Mouse (Mus musculus) monocyte, adult 5-6 weeks (primary cell): ENCODE measurements around the gene Olfr694. TPM values are rescaled to one million over a fixed set of nuclear protein-coding genes. Genes with fewer than 3 reads are reported as not detected.
A peak's percentile ranks its signal among the peaks of the same experiment; 100 is the strongest.
"Not testable (repeated sequence)": the region's sequence is repeated elsewhere in the genome, so short reads cannot be mapped to it uniquely, and the experiment has no call there.

Experiments used
- ATAC-seq: fragments of 153-309, 156-312 bp; replicated peaks from 2 replicates; pipeline ENCODE4 v1.8.0; 2017; ENCODE audit warnings: mild to moderate bottlenecking; ENCODE audit not compliant: low TSS enrichment, insufficient number of reproducible peaks, severe bottlenecking, poor library complexity, low FRiP score
- total RNA-seq: library from RNA; stranded (forward); fragments of 200-1000, 200-491, 200-594 nt; gene quantifications from 3 replicates; pipeline ENCODE4 v1.2.3, GENCODE M21; 2017

The Olfr694 gene
- total RNA-seq = not detected in 3 replicates

DNA sequence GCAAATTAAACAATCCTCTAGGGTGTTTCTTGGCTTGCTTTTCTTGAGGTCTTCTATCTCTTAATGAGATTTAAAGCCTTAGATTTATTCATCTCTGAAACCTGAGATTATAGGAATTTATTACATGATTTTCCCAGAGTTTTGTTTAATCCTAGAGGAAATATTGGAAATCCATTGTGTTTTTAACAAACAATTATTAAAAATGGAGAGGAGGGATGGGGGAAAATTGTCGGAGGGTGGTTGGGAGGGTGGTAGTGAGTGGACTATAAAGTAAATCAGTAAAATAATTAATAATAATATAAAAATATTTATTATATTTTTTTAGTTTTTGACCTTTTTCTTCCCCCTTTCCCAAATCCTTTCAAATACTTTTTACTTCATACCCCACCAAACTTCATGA is at the start of gene Olfr694:
TSS of gene Olfr694 (minus strand) at position 101 of the 400 bp plus-strand sequence.
- ATAC-seq = no peak

DNA sequence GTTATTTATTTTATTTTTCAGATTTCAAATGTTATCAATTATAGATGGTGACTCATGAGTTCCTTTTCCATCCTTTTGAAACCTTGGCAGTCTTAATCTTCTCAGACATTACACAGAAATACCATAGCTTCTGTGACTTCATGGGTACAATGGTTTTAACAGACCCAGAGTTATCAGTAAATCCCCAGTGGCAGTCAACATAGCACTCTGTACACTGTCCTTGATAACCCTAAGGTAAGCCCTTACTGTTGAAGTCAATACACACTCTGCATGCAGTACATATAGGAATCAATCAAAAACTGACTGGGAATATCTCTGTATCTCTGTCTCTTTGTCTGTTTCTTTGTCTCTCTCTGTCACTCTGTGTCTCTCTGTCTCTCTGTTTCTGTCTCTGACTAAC is 45.4 kb upstream of the Olfr694 start:
- no peak for ATAC-seq

DNA sequence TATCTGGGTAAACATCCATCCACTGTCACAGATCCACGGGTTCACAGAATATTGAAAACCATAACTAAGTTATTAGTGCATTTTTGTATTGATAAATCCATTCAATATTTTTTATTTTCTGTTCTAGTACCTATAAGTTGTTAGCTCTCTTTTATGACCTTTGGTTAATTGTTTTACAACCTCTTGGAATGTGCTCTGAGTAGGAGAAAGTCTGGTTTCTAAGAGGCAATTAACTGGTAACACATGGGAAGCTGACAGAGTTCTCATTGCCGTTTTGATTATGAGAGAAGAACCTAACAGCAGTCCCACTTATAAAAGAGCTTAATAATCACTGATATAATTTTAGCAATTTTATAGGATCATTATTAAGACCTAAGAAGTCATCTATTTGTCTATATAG is 42.1 kb upstream of the Olfr694 start:
- no peak for ATAC-seq

DNA sequence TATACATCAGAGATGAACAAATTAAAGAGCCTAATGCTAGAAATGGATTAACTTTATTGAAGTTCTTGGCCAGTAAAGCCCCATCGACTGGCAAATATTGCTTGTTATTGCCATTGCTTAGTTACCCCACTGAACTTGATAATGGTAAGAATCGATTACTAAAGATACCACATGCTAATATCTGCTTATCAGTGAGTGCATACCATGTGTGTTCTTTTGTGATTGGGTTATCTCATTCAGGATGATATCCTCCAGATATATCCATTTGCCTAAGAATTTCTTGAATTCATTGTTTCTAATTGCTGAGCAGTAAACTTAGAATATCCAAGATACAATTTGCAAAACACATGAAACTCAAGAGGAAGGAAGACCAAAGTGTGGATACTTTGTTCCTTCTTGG is 34.0 kb upstream of the Olfr694 start:
- ATAC-seq = not testable (repeated sequence)

DNA sequence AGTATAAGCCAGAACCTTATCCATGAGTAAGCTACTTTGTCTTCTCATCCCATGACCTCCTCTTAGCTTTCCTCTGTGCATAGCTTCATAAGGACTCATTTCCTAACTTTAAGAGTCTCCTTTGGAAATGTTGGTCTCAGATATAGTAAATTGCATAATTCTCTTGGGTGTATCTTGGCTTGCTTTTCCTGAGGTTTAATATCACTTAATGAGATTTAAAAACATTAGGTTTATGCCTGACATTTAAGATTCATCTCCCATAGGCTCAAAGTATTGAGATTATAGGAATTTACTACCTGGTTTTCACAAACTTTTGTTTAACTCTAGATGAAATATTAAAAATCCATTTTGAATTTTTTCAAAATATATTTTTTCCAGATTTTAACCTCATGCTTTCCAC is 24.7 kb upstream of the Olfr694 start, which contains the start of gene Olfr695:
TSS of gene Olfr695 (minus strand) at position 101 of the 400 bp plus-strand sequence.
- no peak for ATAC-seq

DNA sequence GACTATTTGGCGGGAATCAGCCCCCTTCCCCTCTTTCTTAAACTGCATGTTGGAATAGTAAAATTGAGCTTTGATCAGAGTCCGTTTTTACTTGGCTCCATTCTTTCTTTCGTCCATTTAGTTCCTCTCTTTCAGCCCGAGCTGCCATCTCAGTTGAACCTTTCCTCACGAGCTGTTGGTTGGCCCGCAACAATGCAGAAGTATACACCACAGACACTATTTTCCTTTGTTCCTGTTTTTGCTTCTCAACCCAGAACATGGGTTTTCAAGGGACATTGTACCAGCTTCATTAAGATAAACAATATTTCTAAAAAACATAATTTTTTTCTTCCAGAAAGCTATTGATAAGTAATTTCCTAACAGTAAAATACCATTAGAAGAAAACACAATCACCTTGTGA is 19.8 kb upstream of the Olfr694 start:
- ATAC-seq = peak; percentile 82

DNA sequence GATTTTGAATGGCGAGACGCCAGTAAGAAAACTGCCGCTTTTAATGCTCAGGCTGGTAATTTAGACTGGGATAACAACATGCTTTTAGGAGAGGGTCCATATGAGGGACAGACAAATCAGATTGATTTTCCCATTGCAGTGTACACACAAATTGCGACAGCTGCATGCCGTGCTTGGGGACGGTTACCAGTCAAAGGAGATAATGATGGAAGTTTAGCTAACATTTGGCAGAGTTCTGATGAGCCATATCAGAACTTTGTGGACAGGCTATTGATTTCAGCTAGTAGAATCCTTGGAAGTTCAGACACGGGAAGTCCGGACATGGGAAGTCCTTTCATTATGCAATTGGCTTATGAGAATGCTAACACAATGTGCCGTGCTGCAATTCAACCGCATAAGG is 16.1 kb upstream of the Olfr694 start:
- not testable (repeated sequence) for ATAC-seq

DNA sequence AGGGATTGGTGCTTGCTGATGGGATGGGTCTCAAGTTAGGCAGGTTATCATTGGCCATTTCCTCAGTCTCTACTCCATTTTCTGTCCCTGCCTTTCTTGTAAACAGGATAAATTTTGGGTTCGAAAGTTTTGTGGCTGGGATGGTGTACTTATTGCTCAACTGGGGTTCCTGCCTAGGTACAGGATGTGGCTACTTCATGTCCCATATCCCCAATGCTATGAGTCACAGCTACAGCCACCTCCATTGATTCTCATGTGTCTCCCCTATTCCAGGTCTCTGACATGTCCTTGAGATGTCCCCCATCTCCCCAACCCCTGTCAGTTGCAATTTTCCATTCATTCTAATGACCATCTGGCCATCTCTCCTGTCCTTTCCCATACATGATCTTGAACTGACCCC is 5.3 kb upstream of the Olfr694 start:
- no peak for ATAC-seq

DNA sequence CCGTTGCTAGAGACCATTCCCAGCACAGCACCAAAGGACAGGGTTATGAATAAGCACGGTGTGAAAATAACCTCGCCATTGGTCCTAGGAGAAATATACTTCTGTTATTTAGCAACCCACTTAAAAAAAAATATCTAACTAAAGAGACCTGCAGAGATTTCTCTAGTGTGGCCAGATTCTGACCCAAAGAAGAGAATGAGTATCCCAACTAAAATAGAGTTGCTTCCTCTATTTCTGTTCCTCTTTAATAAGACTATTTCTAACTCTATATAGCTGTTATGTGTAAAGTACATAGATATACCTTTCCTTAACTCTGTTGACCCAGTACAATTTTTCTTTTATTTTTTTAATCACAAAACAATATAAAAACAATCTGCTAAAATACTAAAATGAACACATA is 1.4 kb upstream of the Olfr694 start:
- ATAC-seq = peak; percentile 70; the same call in 1 of the 2 replicates

- no peak for ATAC-seq
Measured at GRCm38 (mm10) chr7:106685382-106685781, 6.2 kb downstream of the Olfr694 start.

DNA sequence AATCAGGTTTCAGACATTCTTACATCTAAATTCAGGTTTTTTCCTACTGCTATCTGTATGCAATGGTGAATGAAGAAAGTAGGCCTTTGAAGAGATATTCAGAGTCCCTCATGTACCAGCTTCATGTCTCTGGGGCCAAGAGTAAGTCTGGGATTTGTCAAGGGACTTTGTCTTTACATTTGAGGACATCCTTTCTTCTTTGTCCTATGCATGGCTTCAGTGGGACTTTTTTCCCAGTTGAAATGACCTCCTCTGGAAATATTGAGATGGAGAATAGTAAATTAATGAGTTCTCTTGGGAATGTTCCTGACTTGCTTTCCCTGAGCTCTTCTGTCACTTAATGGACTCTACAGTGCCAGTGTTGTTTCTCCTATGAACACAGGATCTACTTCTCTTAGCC is 11.1 kb downstream of the Olfr694 start, which contains the start of gene Olfr693:
TSS of gene Olfr693 (minus strand) at position 101 of the 400 bp plus-strand sequence.
- no peak for ATAC-seq

GRCm38 (mm10) chr7:106652344-106652652 is 39.3 kb downstream of the Olfr694 start:
- ATAC-seq = no peak

- ATAC-seq = peak; percentile 86
Measured at GRCm38 (mm10) chr7:106651555-106652343, 39.9 kb downstream of the Olfr694 start.

DNA sequence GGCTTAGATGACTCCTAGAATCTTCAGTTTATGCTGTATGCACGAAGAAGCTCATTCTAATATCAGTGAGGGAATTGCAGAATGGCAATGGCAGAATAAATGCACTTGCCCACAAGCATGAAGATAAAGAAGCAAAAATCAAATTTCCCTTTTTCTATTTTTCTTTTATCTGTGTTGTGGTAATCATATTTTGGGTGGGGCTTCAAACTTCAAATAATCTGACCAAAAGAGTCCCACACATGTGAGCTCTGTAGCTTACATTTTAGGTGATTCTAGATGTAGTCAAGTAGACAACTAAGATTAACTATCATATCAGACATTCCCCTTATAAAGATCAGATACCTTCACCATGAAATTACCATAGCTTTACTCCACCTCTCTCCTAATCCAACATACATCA is 41.8 kb downstream of the Olfr694 start:
- no peak for ATAC-seq

GRCm38 (mm10) chr7:106645261-106645660 is 46.4 kb downstream of the Olfr694 start:
- no peak for ATAC-seq

DNA sequence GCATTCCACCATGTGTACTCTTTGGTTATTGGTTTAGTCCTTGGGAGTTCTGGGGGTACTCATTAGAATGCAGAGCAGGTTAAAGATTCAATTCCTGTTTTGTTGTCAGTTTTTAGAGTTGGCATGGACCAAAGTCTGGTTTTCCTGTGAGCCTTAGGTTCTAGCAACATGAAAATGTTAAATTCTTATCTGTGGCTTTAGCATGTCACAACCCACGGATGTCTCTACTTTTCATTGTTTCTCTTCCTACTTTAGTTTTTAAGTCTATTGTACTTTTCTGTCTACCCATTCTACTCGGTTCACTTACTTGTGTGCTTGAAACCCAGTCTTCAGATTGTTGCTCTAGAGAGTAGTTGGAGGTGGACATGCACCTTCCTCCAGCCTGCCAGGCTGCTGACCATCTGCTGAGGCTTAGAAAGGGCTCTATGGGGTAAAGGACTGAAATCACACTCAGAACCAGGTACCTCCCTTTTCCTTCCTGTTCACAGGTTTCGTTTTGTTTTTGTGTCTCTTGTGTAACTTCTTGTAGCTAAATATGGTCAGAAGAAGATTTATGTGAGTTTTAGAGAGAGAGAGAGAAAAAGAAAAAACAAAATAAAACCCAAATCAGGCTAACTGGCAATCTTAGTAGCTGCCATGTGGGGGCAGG is 47.3 kb downstream of the Olfr694 start:
- ATAC-seq = peak; percentile 79

- 0 out of 2 replicates have a peak, but pooled peaks have one; percentile 40 for ATAC-seq
Measured at GRCm38 (mm10) chr7:106640839-106641238, 50.8 kb downstream of the Olfr694 start.

DNA sequence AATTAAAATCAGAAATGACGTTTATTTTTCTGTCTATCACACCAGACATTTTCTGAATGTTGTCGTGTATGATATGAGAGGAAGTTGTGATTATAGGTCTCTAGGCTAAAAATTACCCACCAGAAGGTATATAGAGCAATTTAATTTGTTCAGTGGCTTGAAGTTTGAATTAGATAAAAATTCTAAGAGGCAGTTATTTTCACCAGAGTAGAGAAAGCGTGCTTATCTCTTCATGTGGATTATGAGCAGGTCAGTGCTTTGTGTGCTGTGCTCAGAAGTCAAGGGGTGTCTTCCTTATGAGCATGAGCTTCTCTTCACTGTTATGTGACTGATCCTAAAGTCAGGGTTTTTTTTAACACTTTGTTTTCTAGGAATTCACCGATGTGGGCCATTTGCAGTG is 56.1 kb downstream of the Olfr694 start:
- ATAC-seq = no peak
